Mouse (Mus musculus): ENCODE measurements around the gene Gm17617. TPM values are rescaled to one million over a fixed set of nuclear protein-coding genes. Genes with fewer than 3 reads are reported as not detected.
"Not testable (repeated sequence)": the region's sequence is repeated elsewhere in the genome, so short reads cannot be mapped to it uniquely, and the experiment has no call there.

The Gm17617 gene
- polyA plus RNA-seq, 1 experiment from 2014 or later: not detected

- TF ChIP-seq CTCF (IDR thresholded peaks at IDR 0.05; ENCODE audit: low read depth): peak; percentile 67
- H3K27ac ChIP-seq (ENCODE audit: low read depth, low read length): peak within 1 kb of the TSS; percentile 86
- H3K4me1 ChIP-seq (replicated peaks; ENCODE audit: control insufficient read depth, insufficient read depth, low read length): no peaks in the 10 kb centered on the region; the same call in 1 of the 2 replicates
- H3K36me3 ChIP-seq (ENCODE audit: control insufficient read depth, insufficient read depth): no peaks in the 10 kb centered on the region
- no peaks in the 10 kb centered on the region for H3K9me3 ChIP-seq (ENCODE audit: control insufficient read depth)
- peak within 1 kb of the TSS; percentile 79 for H3K4me2 ChIP-seq (replicated peaks; ENCODE audit: low read depth)
- H3K27me3 ChIP-seq (replicated peaks; ENCODE audit: control insufficient read depth, insufficient read depth, low read length): no peaks in the 10 kb centered on the region
- WGBS: under 1% methylated on average over 79 of the region's 81 CpGs
- peak within 1 kb of the TSS; percentile 81 for H3K4me3 ChIP-seq (ENCODE audit: low read depth, low read length)
- ATAC-seq: peak; percentile 85
- H3K9ac ChIP-seq (ENCODE audit: low read depth, low read length): peak within 1 kb of the TSS; percentile 78
Measured at GRCm38 (mm10) chr13:55099726-55100478, 33.4 kb downstream of the Gm17617 start, which contains the start of gene Uimc1. Gene Uimc1 (minus strand): TSS chr13:55100300.

GRCm38 (mm10) chr13:55099066-55099725 lies 34.2 kb downstream of the Gm17617 start:
- no peaks in the 10 kb centered on the region for H3K27me3 ChIP-seq (replicated peaks; ENCODE audit: control insufficient read depth, insufficient read depth, low read length)
- no peak for ATAC-seq
- no peaks in the 10 kb centered on the region for H3K36me3 ChIP-seq (ENCODE audit: control insufficient read depth, insufficient read depth)
- peak overlapping the region; percentile 78 for H3K9ac ChIP-seq (ENCODE audit: low read depth, low read length)
- peak overlapping the region; percentile 81 for H3K4me3 ChIP-seq (ENCODE audit: low read depth, low read length)
- 23% methylated on average over 20 of the region's 20 CpGs for WGBS
- no peaks in the 10 kb centered on the region for H3K9me3 ChIP-seq (ENCODE audit: control insufficient read depth)
- H3K27ac ChIP-seq (ENCODE audit: low read depth, low read length): peak overlapping the region; percentile 86
- no peak for TF ChIP-seq CTCF (IDR thresholded peaks at IDR 0.05; ENCODE audit: low read depth)
- peak overlapping the region; percentile 79 for H3K4me2 ChIP-seq (replicated peaks; ENCODE audit: low read depth)
- no peaks in the 10 kb centered on the region; the same call in 1 of the 2 replicates for H3K4me1 ChIP-seq (replicated peaks; ENCODE audit: control insufficient read depth, insufficient read depth, low read length)

- not testable (repeated sequence) for H3K27ac ChIP-seq (ENCODE audit: low read depth, low read length); H3K4me3 ChIP-seq (ENCODE audit: low read depth, low read length); ATAC-seq; H3K9ac ChIP-seq (ENCODE audit: low read depth, low read length); H3K27me3 ChIP-seq (replicated peaks; ENCODE audit: control insufficient read depth, insufficient read depth, low read length); H3K36me3 ChIP-seq (ENCODE audit: control insufficient read depth, insufficient read depth); H3K9me3 ChIP-seq (ENCODE audit: control insufficient read depth); H3K4me1 ChIP-seq (replicated peaks; ENCODE audit: control insufficient read depth, insufficient read depth, low read length); H3K4me2 ChIP-seq (replicated peaks; ENCODE audit: low read depth)
- WGBS: 96% methylated on average over 3 of the region's 3 CpGs
- peak; percentile 33 for TF ChIP-seq CTCF (IDR thresholded peaks at IDR 0.05; ENCODE audit: low read depth)
Measured at GRCm38 (mm10) chr13:55097841-55098240, 35.5 kb downstream of the Gm17617 start.

GRCm38 (mm10) chr13:55092588-55092987 lies 40.8 kb downstream of the Gm17617 start:
- Histone ChIP-seq H3K4me2 (replicated peaks; ENCODE audit: low read depth) (no peak overlapping the region), H3K27ac (ENCODE audit: low read depth, low read length) (no peak overlapping the region), H3K27me3 (replicated peaks; ENCODE audit: control insufficient read depth, insufficient read depth, low read length) (no peaks in the 10 kb centered on the region), H3K4me3 (ENCODE audit: low read depth, low read length) (no peak overlapping the region), H3K9me3 (ENCODE audit: control insufficient read depth) (no peaks in the 10 kb centered on the region), H3K4me1 (replicated peaks; ENCODE audit: control insufficient read depth, insufficient read depth, low read length) (no peaks in the 10 kb centered on the region), H3K9ac (ENCODE audit: low read depth, low read length) (no peak overlapping the region), H3K36me3 (ENCODE audit: control insufficient read depth, insufficient read depth) (peaks cover 9% of the 10 kb centered on the region)
- TF ChIP-seq CTCF (IDR thresholded peaks at IDR 0.05; ENCODE audit: low read depth): no peak
- 82% methylated on average over 4 of the region's 4 CpGs for WGBS
- ATAC-seq: no peak

Other genes starting within 250 kb of the Gm17617 start
- gene Unc5a, start 184.1 kb downstream of the Gm17617 start, polyA plus RNA-seq (2015; fragmentation: Nextera tagmentation; extraction: Ambion mirVana): 0.90 and 1.1 TPM in 2 replicates
- gene Hk3, start 112.2 kb downstream of the Gm17617 start, polyA plus RNA-seq (2015; fragmentation: Nextera tagmentation; extraction: Ambion mirVana): 0.77 and 0.81 TPM in 2 replicates
- gene Uimc1, start 33.2 kb downstream of the Gm17617 start, polyA plus RNA-seq (2015; fragmentation: Nextera tagmentation; extraction: Ambion mirVana): 14.1 and 15.9 TPM in 2 replicates
- 5.5 and 6.2 TPM in 2 replicates for gene Zfp346, start 28.2 kb downstream of the Gm17617 start, polyA plus RNA-seq (2015; fragmentation: Nextera tagmentation; extraction: Ambion mirVana)
- gene Fgfr4, start 19.1 kb upstream of the Gm17617 start, polyA plus RNA-seq (2015; fragmentation: Nextera tagmentation; extraction: Ambion mirVana): 3.8 and 4.0 TPM in 2 replicates
- gene Nsd1, start 76.2 kb upstream of the Gm17617 start, polyA plus RNA-seq (2015; fragmentation: Nextera tagmentation; extraction: Ambion mirVana): 37.4 and 38.0 TPM in 2 replicates
- gene Prelid1, start 187.0 kb upstream of the Gm17617 start, polyA plus RNA-seq (2015; fragmentation: Nextera tagmentation; extraction: Ambion mirVana): 540 and 567 TPM in 2 replicates
- gene Rab24, start 188.4 kb upstream of the Gm17617 start, polyA plus RNA-seq (2015; fragmentation: Nextera tagmentation; extraction: Ambion mirVana): 142 and 156 TPM in 2 replicates
- 7.8 and 8.5 TPM in 2 replicates for gene Mxd3, start 196.3 kb upstream of the Gm17617 start, polyA plus RNA-seq (2015; fragmentation: Nextera tagmentation; extraction: Ambion mirVana)
- gene Lman2, start 229.2 kb upstream of the Gm17617 start, polyA plus RNA-seq (2015; fragmentation: Nextera tagmentation; extraction: Ambion mirVana): 85.3 and 93.0 TPM in 2 replicates
- gene Rgs14, start 236.2 kb upstream of the Gm17617 start, polyA plus RNA-seq (2015; fragmentation: Nextera tagmentation; extraction: Ambion mirVana): 1.2 and 1.3 TPM in 2 replicates

All from intestine, postnatal 0 days (tissue).